Mouse (Mus musculus): ENCODE results near the gene Mat2b. TPM values are rescaled to one million over a fixed set of nuclear protein-coding genes. Genes with fewer than 3 reads are reported as not detected.

Gene Mat2b
- 98.1 and 103 TPM in 2 replicates for total RNA-seq (2015)
- 130 and 141 TPM in 2 replicates for total RNA-seq (2017)

DNA sequence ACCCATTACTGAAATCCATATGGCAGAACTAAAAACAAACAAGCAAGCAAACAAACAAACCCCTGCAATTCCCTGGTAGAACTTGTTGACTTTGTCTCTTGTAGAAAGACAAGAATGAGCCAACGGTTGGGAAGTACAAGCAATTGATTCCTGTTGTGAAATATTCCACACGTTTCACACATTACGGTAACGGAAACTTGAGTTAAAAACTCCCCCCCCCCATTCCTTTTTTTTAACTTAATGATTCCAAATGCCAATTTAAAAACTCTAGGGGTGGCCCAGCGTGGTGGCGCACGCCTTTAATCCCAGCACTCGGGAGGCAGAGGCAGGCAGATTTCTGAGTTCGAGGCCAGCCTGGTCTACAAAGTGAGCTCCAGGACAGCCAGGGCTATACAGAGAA, at the start of gene Mat2b:
Gene Mat2b (minus strand): TSS at position 101 of the 400 bp plus-strand sequence.
- no peak; the same call in 1 of the 2 replicates for ATAC-seq (replicated peaks; ENCODE audit: poor library complexity)

DNA sequence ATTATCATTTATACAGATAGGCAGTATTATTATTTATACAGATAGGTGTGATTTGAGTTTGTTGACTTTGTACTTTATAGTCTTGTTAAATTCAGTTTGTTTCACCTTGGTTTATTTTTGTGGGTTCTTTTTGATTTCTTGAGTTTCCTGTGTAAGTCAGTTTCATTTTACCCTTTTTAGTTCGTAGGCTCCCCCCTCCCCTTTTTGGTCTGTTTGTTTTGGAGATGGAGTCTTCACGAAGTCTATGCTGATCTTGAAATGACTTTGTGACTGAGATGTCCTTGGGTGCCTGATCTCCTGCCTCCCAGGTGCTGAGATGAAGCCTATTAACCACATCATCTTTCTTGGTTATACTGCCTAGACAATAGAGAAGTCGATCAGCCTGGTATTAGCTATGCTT, 49.3 kb upstream of the Mat2b start:
- ATAC-seq (replicated peaks; ENCODE audit: poor library complexity), result no peak

DNA sequence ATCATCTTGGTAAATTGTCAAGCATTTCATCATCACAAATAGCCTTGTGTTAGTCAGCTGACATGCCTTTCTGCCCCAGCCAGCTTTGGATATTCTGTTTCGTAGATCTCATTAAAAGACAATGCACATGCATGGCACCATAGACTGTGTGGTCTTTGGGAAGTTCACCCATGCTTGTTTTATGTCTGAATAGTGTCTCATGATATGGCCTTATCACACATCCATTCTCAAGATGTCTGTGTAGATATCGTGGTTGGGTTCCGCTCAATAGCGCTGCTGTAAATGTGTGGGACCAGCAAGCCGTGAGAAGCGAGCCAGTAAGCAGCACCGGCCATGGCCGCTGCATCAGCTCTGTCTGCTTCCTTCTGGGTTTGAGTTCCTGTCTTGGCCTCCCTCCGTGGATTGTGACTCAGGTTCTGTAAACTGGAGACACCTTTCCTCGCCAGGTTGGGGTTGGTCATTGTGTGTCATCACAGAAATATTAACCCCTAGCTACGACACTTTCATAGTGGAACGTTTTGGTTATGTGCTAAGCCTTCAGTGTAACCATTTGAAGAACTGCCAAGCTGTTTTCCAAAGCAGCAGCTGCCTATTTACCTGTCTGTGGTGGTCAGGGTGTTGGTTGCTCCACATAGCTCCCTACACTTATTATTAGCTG, 46.7 kb upstream of the Mat2b start:
- no peak for ATAC-seq (replicated peaks; ENCODE audit: poor library complexity)

DNA sequence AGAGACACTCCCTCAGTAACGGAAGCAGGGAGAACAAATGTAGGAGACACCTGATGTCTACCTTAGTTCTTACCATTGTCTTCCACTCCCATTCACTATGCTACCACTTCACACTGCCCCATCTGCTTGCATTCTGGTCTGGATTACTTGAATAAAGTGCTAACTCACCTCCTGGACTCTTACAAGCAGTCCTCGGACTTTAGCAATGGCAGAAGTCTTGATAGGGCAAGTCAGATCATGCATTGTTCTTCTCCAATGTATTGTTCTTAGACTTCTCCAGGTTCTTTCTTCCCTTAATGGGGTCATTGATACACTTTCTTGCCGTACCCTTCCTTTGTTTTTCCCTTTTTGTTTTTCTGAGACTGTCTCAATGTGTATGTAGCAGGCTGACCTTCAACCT, 42.4 kb upstream of the Mat2b start:
- no peak for ATAC-seq (replicated peaks; ENCODE audit: poor library complexity)

DNA sequence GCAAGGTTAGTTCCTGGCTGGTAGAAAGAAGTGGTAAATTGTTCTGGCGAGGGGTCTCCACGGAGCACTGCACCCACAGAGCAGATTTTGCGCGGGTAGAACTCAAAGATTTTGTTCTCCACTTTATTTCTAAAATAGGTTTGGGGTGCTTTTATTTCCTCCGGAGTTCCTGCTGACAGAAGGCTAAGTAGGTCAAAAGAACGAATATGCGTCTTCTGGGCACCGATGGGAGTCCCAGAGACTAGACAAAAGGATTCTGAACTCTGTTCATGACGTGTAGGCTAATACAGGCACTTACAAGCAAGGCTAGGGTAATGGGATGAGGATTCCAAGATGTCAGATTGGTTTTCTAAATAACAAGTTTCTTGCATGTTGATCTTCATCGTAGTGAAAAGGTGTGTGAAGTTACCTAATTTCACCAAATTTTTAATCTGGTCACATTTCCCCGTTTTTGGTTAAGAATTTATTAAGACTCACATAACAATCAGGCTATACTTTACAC, 39.3 kb upstream of the Mat2b start:
- ATAC-seq (replicated peaks; ENCODE audit: poor library complexity), result no peak

DNA sequence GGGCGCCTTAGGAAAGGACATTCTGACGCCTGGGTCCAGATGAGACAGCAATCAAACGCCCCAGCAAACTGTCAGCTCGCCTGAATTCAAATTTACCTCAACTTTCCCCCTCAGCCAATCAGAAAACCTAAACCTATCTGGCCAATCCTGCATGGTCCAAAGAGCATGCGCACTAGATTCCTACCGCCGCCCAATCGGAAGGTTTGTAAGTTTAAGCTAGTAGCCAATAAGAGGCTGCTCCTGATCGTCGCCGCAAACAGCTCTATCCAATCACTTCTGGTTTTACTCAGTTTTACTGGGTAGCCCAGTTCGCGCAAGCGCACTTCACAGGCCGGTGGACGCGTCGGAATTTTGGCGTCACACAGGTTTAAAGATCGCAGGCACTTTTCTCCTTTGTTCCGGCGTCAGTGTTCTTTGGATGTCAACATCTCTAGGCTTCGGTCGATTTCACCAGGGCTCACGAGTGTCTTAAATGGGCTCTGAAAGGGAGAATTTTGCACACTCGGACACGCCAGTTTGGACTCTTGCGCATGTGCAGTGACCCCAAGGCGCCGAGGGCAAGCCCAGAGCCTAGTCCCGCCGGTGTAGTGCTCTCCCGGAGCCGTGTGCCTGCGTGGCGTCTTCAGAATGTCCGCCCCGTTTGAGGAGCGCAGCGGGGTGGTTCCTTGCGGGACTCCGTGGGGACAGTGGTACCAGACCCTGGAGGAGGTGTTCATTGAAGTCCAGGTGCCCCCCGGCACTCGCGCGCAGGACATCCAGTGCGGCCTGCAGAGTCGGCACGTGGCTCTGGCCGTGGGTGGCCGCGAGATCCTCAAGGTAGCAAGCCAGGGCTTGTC, 38.6 kb upstream of the Mat2b start, which contains the start of the genes Hmmr and Nudcd2:
Gene Hmmr (minus strand): TSS at position 84 of the 836 bp plus-strand sequence.
Gene Nudcd2 (plus strand): TSS at position 329 of the 836 bp plus-strand sequence.
- peak; percentile 86 for ATAC-seq (replicated peaks; ENCODE audit: poor library complexity)

DNA sequence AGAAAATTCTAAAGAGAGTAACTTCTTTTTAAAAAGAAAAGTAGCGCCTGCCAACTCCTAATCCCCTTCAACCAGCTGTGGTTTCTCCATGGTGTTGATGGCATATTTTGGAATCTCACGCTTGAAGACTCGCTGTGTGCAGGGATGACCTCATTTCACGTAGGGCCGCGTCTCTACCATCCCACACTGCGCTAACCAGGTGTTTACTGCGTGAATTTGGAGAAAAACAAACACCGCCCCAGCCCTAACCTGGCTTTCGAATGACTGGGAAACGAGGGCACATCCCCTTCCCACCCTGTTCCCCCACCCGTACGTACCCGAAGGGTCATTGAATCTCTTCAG, 38.0 kb upstream of the Mat2b start:
- peak; percentile 18 for ATAC-seq (replicated peaks; ENCODE audit: poor library complexity)

DNA sequence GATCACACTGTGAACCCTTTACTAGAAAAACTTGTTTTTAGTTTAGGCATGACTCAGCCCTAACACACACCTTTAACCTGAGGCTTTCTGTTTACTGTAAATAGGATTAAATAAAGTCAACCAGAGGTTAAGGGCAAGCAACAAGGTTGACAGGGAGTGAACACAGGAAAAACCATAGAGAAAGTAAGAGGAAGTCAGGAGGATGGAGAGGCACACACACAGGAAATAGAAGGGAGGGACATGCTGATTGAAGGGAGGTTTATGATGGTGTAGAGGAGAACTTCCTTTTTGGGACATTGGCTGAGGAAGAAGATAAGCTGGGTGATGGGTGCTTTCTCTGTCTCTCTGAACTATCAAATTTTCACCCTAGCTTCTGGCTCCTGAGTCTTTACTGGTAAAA, 23.3 kb upstream of the Mat2b start:
- ATAC-seq (replicated peaks; ENCODE audit: poor library complexity), result peak; percentile 70

DNA sequence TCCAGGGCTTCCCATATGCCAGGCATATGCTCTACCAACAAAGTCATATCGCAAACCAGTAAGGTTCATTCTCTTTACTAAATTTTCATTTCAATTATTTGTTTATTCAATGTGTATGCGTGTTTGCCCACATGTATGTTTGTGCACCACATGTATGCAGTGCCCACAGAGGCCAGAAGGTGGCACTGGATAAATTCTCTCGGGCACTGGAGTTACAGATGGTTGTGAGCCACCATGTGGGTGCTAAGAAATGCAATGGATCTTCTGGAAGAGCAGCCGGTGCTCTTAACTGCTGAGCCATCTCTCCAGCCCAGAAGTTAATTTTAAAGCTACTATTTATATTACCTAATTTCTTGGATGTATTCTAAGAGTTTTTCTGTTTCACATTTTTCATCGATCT, 20.5 kb upstream of the Mat2b start:
- ATAC-seq (replicated peaks; ENCODE audit: poor library complexity), result peak; percentile 71

DNA sequence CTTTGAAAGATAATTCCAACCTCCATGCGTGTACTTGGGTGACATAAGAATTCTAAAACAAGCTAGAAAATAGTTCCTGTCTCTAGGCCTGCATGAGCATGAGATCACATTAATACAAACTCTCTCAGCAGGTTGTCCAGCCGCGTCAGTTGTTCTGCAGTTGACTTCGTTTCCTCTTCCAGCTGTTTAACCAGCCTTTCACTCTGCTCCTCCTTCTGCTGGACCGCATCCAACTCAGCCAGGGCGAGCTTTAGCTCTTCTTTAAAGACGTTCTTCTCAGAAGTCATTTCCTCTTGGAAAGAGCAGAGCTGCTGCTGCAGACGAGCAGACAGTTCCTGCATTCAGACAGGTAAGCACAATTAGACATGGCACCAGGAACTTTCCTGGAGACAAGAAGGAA, 18.9 kb upstream of the Mat2b start:
- 0 out of 2 replicates have a peak, but pooled peaks have one; percentile 18 for ATAC-seq (replicated peaks; ENCODE audit: poor library complexity)

DNA sequence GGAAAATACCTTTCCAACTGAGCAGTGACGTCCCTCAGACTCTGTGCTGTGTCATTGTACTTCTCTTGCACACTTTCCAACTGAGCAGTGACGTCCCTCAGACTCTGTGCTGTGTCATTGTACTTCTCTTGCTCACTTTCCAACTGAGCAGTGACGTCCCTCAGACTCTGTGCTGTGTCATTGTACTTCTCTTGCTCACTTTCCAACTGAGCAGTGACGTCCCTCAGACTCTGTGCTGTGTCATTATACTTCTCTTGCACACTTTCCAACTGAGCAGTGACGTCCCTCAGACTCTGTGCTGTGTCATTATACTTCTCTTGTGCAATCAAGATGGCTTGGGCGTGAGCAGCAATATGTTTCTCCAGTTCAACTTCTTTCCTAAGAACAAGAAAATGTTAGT, 14.9 kb upstream of the Mat2b start:
- ATAC-seq (replicated peaks; ENCODE audit: poor library complexity), result peak; percentile 86

DNA sequence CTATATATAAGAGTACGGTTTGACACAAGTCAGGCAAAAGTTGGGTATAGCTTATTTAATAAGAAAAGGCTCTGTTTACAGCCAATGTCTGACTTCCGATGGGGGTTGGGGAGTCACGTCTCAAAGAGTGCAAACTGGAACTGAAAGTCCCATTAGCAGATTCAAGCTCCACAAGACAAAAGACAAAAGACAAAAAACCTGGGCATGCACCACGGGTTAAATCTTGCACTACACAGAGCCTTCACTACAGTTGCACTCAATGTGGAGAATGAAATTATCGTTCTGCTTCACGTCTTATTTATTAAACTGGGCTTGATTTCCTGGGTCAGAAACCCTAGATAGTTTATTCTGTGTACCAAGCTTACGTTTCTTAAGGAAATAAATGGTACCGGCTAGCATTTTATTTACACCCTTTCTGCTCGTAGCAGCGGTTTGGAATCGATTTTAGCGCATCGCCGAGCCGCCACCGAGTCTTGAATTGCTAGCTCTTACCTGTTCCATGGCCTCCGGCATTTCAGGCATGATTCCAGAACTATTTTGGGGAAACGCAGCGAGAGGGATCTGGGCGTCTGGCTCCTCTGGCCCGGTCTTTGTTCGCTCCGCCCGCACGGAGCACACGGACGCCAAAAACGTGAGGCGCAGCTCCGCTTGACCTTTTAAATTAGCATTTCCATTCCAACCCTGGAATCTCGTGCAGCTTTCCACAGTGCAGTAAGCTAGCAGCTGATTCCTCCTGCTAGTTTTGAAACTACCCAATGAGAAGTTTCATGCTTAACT, 504 bp downstream of the Mat2b start:
- ATAC-seq (replicated peaks; ENCODE audit: poor library complexity), result peak; percentile 24

DNA sequence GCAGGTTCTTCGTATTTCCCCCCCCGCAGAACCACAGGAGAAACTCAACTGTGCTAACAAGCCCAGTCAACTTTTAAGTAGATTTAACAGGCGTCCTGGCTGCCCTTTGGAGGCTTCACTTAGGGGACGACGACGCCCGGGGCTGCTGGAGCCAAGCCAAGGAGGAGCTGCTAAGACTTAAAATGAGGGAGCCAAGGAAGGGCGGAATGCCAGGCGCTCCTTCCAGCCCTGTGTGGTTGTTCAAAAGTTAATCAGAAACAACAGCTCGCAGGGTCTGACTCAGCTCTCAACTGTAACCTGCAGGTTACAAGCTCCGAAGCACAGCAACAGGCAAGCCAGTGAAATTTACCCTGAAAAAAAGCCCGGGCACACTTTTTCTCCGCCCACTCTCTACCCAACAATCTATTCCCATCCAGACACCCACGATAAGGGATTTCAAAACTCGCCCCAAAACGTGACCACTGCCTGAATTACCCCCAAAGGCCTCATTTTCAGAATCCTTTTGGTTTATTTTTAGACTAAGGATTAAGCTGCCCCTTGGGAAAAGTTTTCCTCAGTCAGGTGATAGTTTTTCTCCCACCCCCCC, 1.5 kb downstream of the Mat2b start:
- peak; percentile 51 for ATAC-seq (replicated peaks; ENCODE audit: poor library complexity)

DNA sequence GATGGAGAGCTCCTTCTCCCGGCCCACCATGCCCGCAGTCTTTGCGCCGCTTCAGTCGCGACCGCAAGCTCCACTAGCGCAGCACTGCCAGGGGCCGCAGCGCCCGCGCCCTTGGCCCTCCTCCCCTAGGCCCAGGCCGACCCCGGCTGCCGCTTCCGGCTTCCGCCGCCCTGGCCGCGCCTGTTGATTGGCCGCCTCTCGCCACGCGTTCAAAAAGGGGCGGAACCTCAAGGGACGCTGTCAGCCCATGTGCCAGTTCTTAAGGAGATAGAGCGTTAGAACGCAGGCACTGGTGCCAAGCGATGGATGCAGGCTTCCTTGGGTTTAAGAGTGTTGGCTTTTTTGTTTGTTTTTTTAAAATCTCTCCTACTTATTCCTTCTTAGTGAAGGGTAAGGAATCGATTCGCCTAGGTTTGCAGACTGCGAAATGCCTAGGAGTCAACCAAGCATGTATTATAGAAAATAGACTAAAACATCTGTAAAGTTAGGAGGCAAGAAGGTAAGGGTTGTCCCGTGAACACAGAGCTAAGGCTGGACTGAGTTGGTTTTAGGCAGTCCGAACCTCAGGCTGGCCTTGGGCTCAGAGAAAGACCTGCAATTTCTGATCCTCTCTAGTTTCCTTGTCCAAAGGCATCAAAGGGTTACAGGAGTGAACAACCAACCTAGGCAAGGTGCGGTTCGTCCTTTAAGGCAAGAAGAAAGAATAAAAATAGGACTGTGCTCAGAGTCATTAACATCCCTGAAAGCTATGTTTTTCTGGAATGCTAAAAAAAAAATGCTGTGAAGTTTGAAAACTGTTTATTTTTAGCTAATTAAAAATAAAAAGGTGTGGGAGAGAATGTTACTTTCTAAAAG, 2.3 kb downstream of the Mat2b start:
- ATAC-seq (replicated peaks; ENCODE audit: poor library complexity), result peak; percentile 73

DNA sequence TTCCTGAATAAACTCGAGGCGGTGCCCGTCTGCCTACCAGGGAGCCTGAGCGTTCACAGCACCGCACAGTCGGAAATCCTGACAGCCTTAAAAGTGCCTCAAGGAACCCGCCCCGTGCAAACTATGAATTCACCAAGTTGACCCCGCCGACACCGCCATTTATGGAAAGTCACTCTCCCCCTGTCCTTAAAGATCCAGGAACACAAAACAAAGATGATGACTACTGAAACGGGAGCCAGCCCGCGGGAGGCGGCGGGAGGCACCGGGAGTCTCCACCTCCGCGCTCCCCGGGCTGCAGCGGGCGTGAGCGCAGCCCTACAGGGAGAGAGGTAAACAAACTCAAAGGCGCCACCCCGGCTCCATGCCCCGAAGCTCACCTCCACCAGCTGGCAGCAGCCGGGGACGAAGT, 2.9 kb downstream of the Mat2b start:
- ATAC-seq (replicated peaks; ENCODE audit: poor library complexity), result no peak

DNA sequence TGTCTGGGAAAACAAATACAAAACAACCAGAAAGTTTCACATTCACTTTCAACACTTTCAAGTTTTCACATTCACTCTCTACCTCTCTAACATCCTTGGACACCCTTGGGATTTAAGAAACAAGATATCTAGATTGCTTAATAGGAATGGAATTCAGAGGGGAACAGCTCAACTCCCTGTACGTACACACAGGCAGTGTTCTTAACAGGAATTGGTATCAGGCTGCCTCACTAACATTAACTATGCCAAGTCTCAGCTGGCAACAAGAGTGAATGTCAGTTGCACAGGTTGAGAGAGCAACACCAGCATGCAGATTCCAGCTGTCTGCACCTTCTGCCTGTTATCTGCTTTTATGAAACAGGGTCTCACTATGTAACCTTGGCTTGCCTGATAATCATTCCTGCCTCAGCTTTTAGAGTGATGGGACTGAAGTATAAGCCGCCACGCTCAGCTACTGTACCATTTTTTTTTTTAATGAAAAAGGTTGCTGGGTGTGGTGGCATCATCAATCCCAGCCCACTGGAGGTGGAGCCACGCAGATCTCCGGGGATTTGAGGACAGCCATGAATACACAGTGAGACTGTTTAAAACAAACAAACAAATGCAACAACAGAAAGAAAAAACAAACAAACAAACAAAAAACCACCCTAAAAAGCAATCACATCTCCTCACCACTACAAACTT, 4.4 kb downstream of the Mat2b start:
- ATAC-seq (replicated peaks; ENCODE audit: poor library complexity), result no peak

DNA sequence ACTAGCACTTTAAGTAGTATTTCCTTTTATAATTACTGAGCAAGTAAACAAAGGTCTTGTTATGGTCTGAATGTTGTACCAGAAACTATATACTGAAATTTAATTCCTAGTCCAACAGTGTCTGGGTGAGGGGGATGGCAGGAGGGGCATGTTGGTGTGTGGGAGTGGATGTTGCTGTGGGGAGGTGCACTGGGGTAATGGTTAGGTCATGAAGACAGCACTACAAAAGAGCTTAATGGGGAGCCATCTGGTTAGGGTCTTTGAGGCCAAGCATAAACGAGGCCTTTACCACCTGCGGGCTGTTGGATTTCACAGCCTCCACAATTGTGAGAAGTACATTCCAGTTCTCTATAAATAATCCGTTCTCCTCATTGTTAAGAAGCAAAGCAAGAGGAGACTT, 11.7 kb downstream of the Mat2b start:
- ATAC-seq (replicated peaks; ENCODE audit: poor library complexity), result no peak

DNA sequence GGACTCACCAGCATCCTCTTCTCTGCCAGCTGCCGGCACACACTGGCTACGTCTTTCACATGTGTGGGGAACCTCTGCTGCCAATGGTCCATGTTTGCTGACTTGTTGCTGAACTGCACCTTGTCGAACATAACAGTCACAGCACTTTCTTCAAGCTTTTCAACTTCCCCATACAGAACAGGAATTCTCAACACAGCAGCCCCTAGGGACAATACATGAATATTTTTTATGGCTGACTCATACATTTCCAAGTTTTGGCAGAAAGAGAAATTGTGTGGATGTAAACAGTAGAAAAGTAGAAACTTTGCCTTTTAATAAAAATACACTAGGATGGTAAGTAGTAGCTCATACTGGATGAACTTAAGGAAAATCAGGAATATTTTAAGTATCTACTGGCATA, 12.5 kb downstream of the Mat2b start:
- no peak for ATAC-seq (replicated peaks; ENCODE audit: poor library complexity)

DNA sequence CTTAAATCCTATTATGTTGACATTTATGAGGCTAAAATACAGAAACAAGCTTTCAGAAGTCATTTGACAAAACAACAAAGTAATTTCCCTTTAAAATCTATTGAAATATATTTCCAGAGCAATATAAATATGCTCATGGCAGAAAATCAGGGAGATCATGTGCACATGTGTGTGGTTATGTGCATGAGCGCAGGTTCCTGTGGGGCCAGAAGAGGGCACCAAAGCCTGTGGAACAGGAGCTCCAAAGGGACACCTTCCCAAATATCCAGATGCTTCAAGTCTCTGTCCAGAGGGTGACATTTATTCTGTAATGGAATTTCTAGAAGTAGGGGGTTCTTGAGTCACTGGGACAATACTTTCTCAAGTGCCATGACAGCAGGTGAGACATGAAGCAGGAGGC, 17.8 kb downstream of the Mat2b start:
- ATAC-seq (replicated peaks; ENCODE audit: poor library complexity), result peak; percentile 73
